Mouse (Mus musculus): ENCODE data around the gene Tcf7l2.

DNA sequence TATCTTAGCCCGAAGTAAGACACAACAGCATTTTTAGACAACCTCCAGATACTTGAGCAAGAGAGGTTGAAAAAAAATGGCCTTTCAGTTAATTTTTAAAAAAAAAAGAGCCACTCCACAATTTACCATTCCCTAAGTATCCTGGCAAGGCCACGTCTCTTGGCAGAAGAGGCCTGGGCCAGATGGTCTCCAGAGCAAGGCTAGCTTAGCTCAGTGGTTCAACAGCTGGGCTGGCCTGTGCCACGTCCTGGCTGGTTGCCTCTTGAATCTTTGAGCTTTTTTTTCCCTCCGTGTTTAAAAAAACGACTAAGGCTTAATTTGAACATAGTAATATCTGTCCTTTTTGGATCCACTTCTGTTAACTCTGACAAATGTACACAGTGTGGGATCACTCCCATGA, 209.8 kb downstream of the Tcf7l2 start:
- no peak for TF ChIP-seq CTCF (IDR thresholded peaks at IDR 0.05; ENCODE audit: low read depth)
- TF ChIP-seq EP300 (IDR thresholded peaks at IDR 0.05; ENCODE audit: low read depth), result no peak

Measured in heart, postnatal 0 days (tissue).